Mouse (Mus musculus) megakaryocyte progenitor cell, adult 5-6 weeks (primary cell): ENCODE measurements around the gene Kcnc4. TPM values are rescaled to one million over a fixed set of nuclear protein-coding genes. Genes with fewer than 3 reads are reported as not detected.

Experiments used
- ATAC-seq: replicated peaks from 2 replicates; pipeline ENCODE4 v1.8.0; 2016; ENCODE audit warnings: mild to moderate bottlenecking, moderate TSS enrichment, inconsistent platforms; ENCODE audit not compliant: poor library complexity
- total RNA-seq, 2 experiments: library from RNA; stranded (forward) in 1 of 2; stranded (reverse) in 1 of 2; fragments of 157-497, 149-512 nt in 1 of 2; fragments of 200-1000 nt in 1 of 2; gene quantifications; 2 replicates each; pipeline versions ENCODE4 v1.2.3 to v1.2.4; 2015 to 2017

Gene Kcnc4
- total RNA-seq, 2 experiments from 2014 or later, result not detected

DNA sequence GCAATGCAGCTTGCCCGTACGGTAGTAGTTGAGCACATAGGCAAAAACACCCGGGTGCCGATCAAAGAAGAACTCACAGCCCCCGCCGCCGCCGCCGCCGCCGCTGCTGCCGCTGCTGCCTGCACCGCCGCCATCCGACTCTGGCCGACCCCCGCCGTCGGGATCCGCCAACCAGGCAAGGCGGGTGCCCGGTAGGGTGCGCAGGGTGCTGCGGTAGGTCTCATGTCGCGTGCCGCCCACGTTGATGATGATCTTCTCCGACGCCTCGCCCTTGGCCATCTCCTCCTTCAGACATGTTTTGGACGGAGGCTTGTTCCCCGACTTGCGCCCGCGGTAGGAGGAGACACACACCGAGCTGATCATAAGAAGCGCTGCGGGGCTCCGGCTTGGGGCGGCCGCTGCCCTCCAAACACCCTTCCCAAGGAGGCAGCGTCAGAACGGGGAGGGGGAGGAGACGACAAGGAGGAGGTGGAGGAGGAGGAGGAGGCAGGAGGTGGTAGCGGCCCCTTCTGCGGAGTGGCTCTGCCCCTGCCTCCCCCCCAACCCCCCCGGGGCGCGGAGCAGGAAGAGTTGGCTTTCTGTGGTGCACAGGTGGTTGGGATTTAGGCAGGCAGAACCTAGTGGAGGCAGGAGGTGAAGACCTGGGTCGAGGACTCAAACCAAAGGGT lies 690 bp downstream of the Kcnc4 start:
- ATAC-seq, result peak; percentile 49

DNA sequence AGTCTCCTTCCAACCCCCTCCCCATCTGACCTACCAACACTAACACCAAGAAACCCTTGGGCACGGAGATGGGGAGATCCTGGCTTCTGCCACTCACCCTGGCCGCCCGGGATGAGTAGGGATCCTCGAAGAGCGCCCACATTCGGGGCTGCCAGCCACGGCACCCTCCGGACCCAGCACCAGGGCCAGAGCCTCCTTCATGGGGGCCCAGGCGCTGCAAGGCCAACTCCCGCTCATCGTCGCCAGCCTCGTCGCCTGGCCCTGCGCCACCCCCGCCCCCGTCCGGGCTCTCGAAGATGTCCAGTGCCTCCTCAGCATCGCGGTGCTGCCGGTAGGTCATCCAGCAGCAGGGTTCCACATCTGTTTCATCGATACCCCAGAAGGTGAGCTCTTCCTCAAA lies 1.2 kb downstream of the Kcnc4 start:
- no peak for ATAC-seq

DNA sequence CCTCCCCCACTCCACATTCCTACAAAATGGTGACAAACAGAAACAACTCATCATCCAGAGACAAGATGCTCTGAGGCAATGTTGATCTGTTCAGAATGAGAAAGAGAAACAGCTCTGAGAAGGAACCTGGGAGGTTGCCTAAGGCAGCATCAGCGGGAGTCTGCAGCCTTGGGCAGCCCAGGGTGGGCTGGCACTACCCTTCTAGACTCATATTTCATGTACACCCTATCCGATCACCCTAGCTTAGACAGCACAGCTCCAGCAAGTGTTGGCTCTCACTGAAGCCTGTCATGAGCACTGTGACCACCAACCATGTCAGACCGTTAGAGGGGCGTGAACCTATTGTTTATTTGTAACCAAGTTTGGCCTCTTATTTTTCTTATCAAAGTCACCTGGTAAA lies 5.1 kb downstream of the Kcnc4 start:
- no peak for ATAC-seq

DNA sequence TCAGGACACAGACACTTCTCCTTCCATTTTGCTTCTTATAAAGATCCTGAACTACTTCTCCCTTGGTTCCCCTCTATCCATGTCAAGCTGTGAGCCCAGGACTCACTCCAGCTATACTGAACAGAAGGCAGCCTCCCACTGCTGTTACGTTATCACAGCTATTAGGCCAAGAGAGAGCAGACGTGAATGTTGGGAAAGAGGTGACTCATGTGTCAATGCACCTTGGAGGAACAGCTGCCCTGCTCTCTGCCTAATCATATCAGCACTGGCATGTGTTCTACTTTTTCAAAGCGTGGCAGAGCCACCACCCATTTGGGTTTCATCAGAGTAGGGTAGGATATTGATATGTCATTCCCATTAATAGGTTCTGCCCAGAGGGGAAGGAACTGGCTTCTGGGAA lies 12.5 kb downstream of the Kcnc4 start:
- no peak for ATAC-seq

DNA sequence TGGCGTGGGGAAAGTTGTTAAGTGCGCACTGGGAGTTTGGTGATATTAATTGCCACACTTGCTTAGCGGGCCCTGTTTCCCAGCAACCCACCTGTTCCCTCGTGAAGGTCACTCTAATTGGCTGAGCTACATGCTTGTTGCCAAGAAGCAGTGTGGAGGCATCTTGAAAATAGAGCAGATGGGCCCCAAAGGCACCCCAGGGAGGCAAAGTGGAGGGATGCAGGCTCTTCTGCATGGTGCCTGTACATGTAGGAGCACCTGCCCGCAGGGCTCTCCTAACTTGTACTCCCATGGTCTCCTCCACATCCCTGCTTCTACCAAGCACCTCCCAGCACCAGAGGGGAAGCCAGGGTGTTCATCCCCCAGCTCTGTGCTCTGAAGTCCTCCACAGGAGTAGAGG lies 15.5 kb downstream of the Kcnc4 start:
- ATAC-seq, result no peak

DNA sequence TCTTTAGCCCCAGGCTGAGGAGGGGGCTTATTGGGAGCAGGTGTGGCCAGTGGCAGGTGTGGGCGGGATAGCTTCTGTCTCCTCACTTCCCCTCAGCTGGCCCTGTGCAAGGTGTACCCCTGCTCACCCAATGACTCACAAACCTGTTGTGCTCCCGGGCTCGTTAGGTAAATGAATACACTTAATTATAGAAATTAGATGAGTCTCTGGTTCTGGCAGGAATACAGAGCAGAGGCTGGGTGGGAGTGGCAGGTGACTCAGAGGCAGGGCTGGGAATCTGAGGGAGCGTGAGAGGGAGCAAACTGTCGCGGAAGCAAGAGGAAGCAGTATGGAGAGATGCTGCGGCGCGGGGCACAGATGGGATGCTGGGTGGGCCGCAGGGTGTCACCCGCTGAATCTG lies 17.2 kb downstream of the Kcnc4 start:
- ATAC-seq, result no peak

DNA sequence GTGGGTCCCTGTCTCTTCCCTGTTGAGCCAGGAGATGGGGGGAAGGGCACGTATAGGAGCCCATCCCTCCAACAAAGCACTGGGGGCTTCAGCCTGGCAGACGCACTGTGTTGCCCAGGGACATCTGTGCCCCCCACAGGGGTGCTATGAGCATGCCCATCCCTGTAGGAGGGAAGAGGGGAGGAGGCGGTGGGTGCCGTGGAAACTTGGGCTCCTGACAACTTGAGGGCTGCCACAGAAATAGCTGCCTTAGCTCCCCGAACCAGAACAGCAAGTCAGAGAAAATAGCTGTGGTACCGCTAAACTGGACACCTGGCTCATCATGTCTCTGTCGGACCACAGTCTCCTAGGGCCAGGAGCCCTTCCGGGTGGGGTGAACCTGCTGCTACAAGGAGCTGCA lies 18.0 kb downstream of the Kcnc4 start:
- no peak for ATAC-seq

DNA sequence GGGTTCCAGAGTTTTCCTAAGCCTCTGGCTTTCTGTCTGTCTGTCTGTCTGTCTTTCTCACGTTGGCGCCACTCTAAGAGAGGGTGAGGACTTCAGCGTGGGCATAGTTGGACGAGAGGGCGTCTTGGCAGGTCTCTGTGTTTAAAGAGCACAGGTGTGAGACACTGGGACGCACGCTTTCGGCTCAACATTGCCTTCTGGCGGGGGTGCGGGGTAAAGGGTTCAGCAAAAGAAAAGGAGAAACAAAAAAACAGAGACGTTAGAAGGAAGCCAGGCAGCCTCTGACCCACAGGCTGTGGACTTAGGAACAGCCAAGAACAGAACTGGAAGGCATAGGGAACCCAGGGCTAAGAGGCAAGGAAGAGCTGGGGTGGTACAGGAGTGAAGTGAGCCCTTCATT lies 20.1 kb downstream of the Kcnc4 start:
- no peak for ATAC-seq

DNA sequence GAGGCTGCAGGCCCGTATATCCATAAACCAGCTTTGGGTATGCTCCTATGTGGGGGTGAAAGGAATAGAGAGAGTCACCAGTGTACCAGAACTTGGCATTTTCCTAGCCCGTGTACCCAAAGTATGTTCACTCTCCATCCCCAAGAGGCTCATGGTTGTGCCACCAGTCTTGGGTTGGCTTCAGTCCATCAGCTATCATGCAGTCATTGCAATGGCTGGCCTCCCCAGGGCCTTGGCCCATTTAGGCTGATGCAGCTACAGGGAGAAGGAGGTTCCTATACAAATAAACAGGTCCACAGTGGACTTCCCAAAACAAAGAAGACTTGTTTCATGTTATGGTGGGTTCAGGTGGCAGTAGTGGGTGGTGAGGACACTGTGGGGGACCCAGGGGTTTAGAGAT lies 21.7 kb downstream of the Kcnc4 start:
- ATAC-seq, result no peak

DNA sequence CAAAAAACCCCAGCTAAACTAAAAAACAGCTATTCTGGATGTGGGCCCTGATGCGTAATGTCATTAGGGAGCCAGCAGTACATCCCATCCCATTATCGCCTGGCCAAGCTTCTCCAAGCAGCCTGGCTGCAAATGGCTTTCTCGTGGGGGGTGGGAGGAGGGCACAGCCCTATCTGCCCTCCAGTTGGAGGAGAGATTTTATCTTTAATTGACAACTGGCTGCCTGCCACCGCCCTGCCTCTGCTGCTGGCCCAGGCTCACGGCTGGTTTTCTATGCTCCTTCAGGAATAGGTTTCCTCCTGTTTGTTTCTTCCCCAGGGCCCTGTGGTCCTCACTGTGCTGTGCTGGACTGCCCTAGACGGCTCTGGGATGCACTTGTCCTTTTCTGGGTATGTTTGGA lies 22.9 kb downstream of the Kcnc4 start:
- ATAC-seq, result no peak

DNA sequence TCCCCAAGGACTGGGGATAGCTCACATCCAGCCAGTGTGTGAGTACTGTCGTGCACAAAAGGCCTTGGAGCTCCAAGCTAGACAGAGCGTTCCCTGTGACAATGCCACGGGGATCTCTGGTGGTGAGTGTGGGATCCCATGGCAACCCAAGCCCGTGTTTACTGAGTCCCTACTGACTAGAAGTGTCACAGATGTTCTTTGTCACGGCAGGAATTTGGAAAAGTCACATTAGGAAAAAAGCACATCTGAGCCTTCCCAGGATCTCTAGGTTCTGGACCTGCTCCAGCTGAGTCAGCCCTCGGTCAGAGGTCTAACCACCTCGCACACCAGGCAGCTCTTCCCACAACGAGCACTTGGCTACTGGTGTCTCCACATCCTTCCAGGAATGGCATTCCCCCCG lies 25.7 kb downstream of the Kcnc4 start:
- no peak for ATAC-seq

DNA sequence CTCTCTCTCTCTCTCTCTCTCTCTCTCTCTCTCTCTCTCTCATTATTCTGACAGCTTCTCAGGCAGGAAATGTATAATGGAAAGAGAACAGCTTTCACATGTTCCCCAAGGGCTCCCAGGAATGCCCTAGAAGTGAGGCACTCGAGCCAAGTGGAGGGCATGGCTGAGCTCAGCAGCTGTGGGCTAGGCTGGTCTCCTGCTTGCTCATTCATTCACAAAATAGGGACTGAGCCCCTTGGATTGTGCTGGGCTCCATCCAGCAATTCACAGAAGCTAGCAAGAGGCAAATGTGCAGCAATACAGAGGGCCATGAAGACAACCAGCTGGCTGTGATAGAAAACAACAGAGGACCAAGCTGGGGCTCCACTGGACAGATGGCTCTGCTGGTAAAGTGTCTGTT lies 28.1 kb downstream of the Kcnc4 start:
- no peak for ATAC-seq

DNA sequence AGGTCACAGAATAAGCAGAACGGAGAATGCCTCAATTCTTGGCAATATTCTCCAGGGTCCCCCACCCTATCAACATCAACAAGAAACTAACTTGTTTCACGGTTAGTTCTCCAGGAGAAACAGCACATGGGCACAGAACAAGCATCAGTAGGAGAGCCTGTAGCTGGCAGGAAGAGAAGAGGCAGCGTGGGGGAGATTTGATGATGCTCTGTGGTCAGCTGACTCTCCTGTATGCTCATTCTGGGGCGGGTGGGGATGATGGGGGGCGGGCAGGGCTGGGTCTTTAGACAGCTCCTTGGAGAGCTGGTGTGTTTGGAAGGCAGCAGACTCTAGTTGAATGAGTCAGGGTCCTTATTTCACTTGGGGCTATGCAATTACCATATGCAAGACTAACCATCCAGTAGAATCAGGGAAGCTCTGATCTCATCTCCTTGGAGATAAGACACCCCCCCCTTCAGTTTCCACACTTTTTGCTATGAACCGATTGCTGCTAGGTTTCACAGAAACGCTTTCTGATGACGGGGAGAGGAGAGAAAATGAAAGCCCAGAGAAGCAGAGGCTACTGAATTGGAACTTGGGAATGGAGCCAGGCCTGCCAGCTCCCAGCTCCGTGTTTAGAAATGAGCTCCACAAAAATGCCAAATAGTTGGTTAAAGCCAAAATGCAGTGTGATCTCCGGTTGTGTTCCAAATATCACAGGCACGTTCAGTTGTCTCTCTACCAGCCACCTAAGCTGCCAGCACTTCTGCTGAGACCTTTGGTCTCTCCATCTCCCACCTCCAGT lies 34.9 kb downstream of the Kcnc4 start:
- no peak for ATAC-seq

DNA sequence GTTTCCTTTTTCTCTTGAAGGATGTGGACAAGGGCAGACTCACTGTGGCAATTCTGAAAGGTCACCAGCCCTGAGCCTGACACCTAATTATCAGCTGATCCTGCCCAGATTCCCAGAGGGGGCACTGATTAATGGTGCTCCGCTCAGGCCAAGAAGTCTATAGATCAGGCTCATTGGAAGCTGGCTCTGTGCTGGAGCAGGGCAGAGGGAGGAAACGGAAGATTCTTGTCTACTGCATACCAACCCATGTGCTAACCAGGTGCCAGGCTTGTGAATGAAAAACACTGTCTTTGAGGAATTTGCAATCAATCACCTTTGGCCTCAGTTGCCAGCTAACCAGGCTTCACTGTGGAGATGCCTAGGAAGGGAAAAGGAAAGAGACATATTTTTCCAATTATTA lies 39.2 kb downstream of the Kcnc4 start:
- ATAC-seq, result no peak

DNA sequence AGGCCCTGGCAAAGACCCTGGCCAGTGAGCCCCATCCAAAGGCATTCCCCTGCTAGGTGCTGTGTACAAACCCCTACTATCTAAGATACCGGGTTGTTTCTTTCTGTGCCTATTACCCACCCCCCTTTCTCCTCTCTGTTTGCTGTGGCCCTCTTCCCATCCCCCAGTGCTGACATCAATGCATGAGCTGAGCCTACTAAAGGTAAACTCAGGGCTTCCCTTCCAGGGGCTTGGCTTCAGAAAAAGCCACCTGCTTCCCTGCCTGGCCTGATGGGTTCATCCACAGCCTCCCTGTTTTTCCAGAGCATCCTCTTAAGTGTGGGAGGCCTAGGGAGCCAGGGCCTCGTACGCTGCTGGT lies 42.1 kb downstream of the Kcnc4 start:
- no peak for ATAC-seq

DNA sequence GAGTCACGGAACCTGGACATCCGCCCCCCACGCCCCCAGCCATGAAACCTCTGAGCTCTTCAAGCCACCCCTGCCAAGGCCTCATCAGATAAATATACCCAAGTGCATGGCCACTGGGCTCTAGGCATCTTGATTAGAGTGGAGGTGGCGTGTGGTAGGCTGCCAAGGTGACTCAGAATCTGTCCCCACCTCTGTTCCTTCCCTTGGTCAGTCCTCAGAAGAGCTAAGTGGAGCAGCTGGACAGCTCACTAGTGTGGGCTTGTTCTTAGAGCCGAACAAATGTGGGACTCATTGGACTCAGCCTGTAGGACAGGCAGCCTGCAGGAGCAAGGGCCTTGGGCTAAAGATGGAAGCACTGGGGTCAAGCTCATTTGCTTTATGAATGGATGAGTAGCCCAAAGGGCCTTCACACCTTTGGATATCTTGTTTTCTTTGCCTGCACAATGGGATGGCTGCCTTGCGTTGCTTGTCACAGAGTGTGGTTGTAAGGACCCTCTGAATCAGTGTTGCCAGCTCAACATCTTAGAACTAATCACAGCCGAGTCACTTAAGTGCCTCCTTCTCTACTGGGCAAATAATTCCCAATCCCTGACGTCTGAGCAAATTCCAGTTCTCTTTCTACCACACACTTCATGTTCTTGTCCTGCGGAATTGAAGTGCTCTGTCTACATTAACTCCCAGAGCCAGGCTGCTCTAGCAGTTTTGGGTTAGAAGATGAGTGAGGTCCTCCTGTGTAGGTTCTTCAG lies 42.6 kb downstream of the Kcnc4 start:
- no peak for ATAC-seq

DNA sequence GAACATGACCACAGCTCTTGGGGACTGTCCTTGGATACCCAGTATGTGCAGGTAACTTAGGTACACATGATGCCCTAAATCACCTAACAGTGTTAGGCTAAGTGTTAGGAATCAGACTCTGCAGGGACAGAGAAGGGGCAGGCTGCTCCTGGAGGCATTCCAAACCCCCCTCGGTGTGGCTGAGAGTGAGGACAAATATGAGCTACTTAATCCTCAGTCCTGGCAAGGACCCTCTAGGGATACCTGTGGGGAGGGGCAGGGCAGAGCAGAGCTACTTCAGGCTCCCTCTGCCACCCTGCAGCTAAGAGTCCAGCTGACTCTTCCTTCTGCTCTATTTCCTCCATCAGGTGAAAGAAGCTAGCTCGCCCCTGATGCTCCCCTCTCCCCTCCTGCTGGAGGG lies 46.3 kb downstream of the Kcnc4 start:
- ATAC-seq, result no peak

DNA sequence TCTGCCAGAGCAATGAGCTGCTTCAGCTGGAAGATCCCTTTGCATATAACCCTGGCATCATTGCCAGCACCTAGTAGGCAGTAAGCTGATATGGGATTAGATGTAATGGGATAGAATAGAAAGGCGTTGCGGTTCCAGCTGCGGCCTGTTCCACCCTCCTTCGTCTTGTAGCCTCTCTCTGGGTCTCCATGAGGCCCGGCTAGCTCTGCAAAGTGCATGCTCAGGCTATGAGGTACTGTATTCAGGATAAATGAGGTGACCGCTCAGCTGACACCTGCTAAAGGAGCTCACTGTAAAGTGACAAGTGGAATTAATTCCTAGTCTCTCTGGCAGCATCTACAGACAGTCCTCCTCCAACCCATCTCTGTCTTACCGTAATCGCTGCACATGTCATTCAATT lies 46.8 kb downstream of the Kcnc4 start:
- no peak for ATAC-seq

DNA sequence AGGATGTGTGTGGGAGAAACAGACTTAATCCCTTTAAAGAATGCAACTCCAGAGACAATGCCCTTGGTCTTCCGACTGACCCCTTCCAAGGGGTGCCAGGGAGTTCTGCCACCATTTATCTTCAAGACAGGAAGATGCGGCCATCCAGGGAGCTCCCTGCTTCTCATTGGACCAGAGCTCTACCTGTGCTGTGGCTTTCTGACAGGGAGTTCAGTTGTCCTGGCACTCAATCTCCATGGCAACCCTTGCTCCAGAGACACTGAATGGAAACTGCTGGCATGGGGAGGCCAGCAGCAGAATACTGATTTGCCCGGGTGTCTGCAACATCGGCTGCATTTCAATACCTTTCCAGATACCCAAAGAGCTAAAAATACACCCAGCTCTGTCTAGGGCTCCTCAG lies 47.7 kb downstream of the Kcnc4 start:
- no peak for ATAC-seq

DNA sequence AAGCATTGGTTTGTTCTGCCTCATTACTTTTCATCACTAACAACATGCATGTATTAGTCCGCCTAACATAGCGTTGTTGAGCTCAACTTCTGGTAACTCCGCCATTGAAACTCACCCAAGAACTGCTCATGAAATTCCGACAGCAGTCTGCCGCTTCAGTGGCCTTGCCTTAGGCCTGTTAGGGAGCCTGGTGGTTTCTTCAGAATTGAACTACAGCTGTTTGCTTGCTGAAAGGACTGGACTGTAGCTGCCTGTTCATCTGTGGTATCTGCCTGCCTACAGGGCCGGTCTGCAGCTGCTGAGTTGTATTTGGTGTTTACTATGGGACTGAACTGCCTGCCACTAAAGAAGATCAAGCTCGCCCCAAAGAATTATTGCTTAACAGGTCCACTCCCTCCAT lies 58.0 kb downstream of the Kcnc4 start:
- ATAC-seq, result no peak

DNA sequence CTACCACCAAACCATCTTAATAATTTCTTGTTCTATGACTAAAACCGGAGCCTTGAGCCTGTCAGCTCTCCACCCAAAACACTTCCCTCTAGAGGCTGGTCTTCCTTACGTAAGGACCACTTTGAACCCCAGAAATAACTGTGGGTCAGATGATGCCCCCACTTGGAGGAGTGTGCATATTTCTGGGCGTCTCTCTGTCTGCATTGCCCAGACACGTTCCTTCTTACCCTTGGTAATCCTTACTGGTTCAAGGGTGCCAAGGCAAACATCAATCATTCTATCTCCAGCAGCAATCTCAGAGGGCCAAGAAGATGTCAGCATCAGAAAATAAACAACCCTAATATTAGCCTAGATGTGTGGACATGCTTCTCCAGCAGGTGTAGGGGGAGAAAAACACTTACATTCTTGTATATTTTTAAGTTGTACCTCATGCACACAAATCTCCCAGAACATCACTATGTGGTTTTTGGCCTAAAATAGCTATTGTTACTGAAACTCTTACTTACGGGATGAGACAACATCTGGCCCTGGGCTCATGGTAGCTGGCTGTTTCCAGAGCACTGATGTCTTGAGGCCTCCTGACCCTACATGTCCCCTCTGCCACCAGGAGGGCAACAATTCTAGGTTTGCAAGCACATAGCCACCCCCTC lies 59.2 kb downstream of the Kcnc4 start:
- ATAC-seq, result no peak

DNA sequence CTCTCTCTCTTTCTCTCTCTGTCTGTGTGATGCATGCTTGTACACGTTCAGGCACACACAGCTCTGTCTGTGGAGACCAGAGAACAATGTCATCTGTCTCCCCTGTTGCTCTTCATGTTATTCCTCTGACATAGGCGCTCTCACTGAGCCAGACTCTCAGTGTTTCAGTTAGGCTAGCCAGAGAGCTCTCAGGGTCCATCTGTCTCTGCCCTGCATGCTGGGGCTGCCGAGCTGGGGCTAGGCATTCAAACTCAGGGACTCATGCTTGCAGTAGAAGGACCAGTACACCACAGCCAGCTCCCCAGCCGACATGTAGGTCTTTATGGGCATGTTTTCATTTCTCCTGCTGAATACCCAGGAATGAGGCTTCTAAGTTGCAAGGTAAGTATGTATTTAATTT lies 68.2 kb downstream of the Kcnc4 start:
- ATAC-seq, result no peak
